Mouse (Mus musculus) MEL (cell line): ENCODE measurements around the gene Tbc1d9. TPM values are rescaled to one million over a fixed set of nuclear protein-coding genes. Genes with fewer than 3 reads are reported as not detected.

Source experiments
- DNase-seq: peaks from one replicate; pipeline ENCODE4 v3.0.0; 2011; ENCODE audit warnings: low read depth, low spot score
- H3K27ac ChIP-seq: 2 replicates; pipeline ENCODE4 v1.5.1; 2012; ENCODE audit warnings: low read depth, mild to moderate bottlenecking, control low read depth, low read length, moderate library complexity; ENCODE audit not compliant: control insufficient read depth
- H3K27me3 ChIP-seq, 2 experiments: fragments of 150-350 bp in 1 of 2; sonication (generic) in 1 of 2; 2 replicates each; pipeline ENCODE4 v1.6.1; 2012; ENCODE audit warnings: low read length in 2 of 2, mild to moderate bottlenecking in 2 of 2, improper control_type of control experiment in 1 of 2, moderate library complexity in 1 of 2; ENCODE audit not compliant: insufficient read depth in 2 of 2, control insufficient read depth in 1 of 2
- H3K36me3 ChIP-seq, 2 experiments: 2 replicates each; pipeline ENCODE4 v1.6.1; 2012 to 2014; ENCODE audit warnings: low read length in 2 of 2, improper control_type of control experiment in 1 of 2, inconsistent platforms in 1 of 2, mild to moderate bottlenecking in 1 of 2; ENCODE audit not compliant: insufficient read depth in 2 of 2, control insufficient read depth in 1 of 2
- H3K4me1 ChIP-seq, 2 experiments: fragments of 150-350 bp in 1 of 2; sonication (generic) in 1 of 2; 2 replicates each; pipeline ENCODE4 v1.6.1; 2012; ENCODE audit warnings: low read length in 2 of 2, improper control_type of control experiment in 1 of 2, mild to moderate bottlenecking in 1 of 2; ENCODE audit not compliant: insufficient read depth in 2 of 2, control insufficient read depth in 1 of 2
- H3K4me3 ChIP-seq, 2 experiments: fragments of 150-350 bp in 1 of 2; sonication (generic) in 1 of 2; 2 replicates each; pipeline ENCODE4 v1.5.1; 2012; ENCODE audit warnings: low read depth in 2 of 2, low read length in 2 of 2, mild to moderate bottlenecking in 2 of 2, moderate library complexity in 2 of 2, control low read depth in 1 of 2, improper control_type of control experiment in 1 of 2; ENCODE audit not compliant: control insufficient read depth in 1 of 2, insufficient read depth in 1 of 2
- H3K79me2 ChIP-seq: 2 replicates; pipeline ENCODE4 v1.6.1; 2012; ENCODE audit warnings: mild to moderate bottlenecking, low read length, moderate library complexity; ENCODE audit not compliant: control insufficient read depth, poor library complexity, insufficient read depth
- H3K9ac ChIP-seq: 2 replicates; pipeline ENCODE4 v1.6.1; 2012; ENCODE audit warnings: low read depth, mild to moderate bottlenecking, control low read depth, low read length, moderate library complexity; ENCODE audit not compliant: control insufficient read depth, poor library complexity, severe bottlenecking
- H3K9me3 ChIP-seq: fragments of 150-350 bp; sonication (generic); replicated peaks from 2 replicates; pipeline ENCODE4 v1.6.1; 2012; ENCODE audit warnings: mild to moderate bottlenecking, low read length, improper control_type of control experiment, moderate library complexity; ENCODE audit not compliant: insufficient read depth
- BHLHE40 ChIP-seq: IDR thresholded peaks from 2 replicates; pipeline ENCODE4 v1.6.1; 2012; ENCODE audit warnings: low read depth, mild to moderate bottlenecking, inconsistent platforms, low read length, improper control_type of control experiment, borderline replicate concordance
- CTCF ChIP-seq, 3 experiments: IDR thresholded peaks in 2 of 3; conservative IDR thresholded peaks in 1 of 3; 2 replicates each; pipeline ENCODE4 v1.5.1; 2011 to 2012; ENCODE audit warnings: low read length in 3 of 3, low read depth in 2 of 3, mild to moderate bottlenecking in 2 of 3, improper control_type of control experiment in 1 of 3, inconsistent platforms in 1 of 3, mixed read lengths in 1 of 3, moderate library complexity in 1 of 3; ENCODE audit not compliant: control insufficient read depth in 1 of 3, insufficient read depth in 1 of 3, poor library complexity in 1 of 3, severe bottlenecking in 1 of 3
- EP300 ChIP-seq, 2 experiments: IDR thresholded peaks; 2 replicates each; pipeline ENCODE4 v1.6.1; 2011; ENCODE audit warnings: improper control_type of control experiment in 2 of 2, low read length in 2 of 2, low read depth in 1 of 2, mild to moderate bottlenecking in 1 of 2
- GABPA ChIP-seq: IDR thresholded peaks from 2 replicates; pipeline ENCODE4 v1.6.1; 2012; ENCODE audit warnings: low read depth, mild to moderate bottlenecking, inconsistent platforms, low read length, improper control_type of control experiment, moderate library complexity
- GATA1 ChIP-seq: IDR thresholded peaks from 2 replicates; pipeline ENCODE4 v1.6.1; 2011; ENCODE audit warnings: low read depth, low read length, improper control_type of control experiment
- JUND ChIP-seq: IDR thresholded peaks from 2 replicates; pipeline ENCODE4 v1.6.1; 2011; ENCODE audit warnings: low read depth, mild to moderate bottlenecking, improper control_type of control experiment, low read length
- MAFK ChIP-seq: IDR thresholded peaks from 2 replicates; pipeline ENCODE4 v1.6.1; 2011; ENCODE audit warnings: low read depth, mild to moderate bottlenecking, low read length, improper control_type of control experiment, borderline replicate concordance
- MYC ChIP-seq: IDR thresholded peaks from 2 replicates; pipeline ENCODE4 v1.6.1; 2011; ENCODE audit warnings: low read depth, mild to moderate bottlenecking, low read length, improper control_type of control experiment, moderate library complexity
- NRF1 ChIP-seq: IDR thresholded peaks from 2 replicates; pipeline ENCODE4 v1.6.1; 2014; ENCODE audit warnings: low read depth, mild to moderate bottlenecking, inconsistent platforms, low read length, improper control_type of control experiment, moderate library complexity; ENCODE audit not compliant: poor library complexity, insufficient read depth, severe bottlenecking
- POLR2A ChIP-seq, 2 experiments: IDR thresholded peaks; 2 replicates each; pipeline ENCODE4 v1.6.1; 2011 to 2012; ENCODE audit warnings: low read length in 2 of 2, mild to moderate bottlenecking in 2 of 2, control low read depth in 1 of 2, improper control_type of control experiment in 1 of 2, low read depth in 1 of 2, moderate library complexity in 1 of 2; ENCODE audit not compliant: control insufficient read depth in 1 of 2, insufficient read depth in 1 of 2, poor library complexity in 1 of 2
- POLR2AphosphoS2 ChIP-seq: IDR thresholded peaks from 2 replicates; pipeline ENCODE4 v1.6.1; 2011; ENCODE audit warnings: low read length, improper control_type of control experiment
- POLR2AphosphoS5 ChIP-seq: IDR thresholded peaks from 2 replicates; pipeline ENCODE4 v1.6.1; 2012; ENCODE audit warnings: low read depth, borderline replicate concordance, mild to moderate bottlenecking, inconsistent platforms, low read length, moderate library complexity, mixed read lengths
- RAD21 ChIP-seq: IDR thresholded peaks from 2 replicates; pipeline ENCODE4 v1.6.1; 2011; ENCODE audit warnings: mild to moderate bottlenecking, low read depth, low read length, improper control_type of control experiment
- SIN3A ChIP-seq: IDR thresholded peaks from 2 replicates; pipeline ENCODE4 v1.6.1; 2012; ENCODE audit warnings: low read length, improper control_type of control experiment, inconsistent platforms
- SMC3 ChIP-seq: IDR thresholded peaks from 2 replicates; pipeline ENCODE4 v1.6.1; 2011; ENCODE audit warnings: low read depth, low read length, improper control_type of control experiment
- TBP ChIP-seq: IDR thresholded peaks from 2 replicates; pipeline ENCODE4 v1.8.0; 2011; ENCODE audit warnings: low read depth, low read length, improper control_type of control experiment
- TCF12 ChIP-seq: IDR thresholded peaks from 2 replicates; pipeline ENCODE4 v1.6.1; 2014; ENCODE audit warnings: low read depth, mild to moderate bottlenecking, inconsistent platforms, low read length, improper control_type of control experiment, moderate library complexity
- UBTF ChIP-seq: IDR thresholded peaks from 2 replicates; pipeline ENCODE4 v1.6.1; 2012; ENCODE audit warnings: low read depth, mild to moderate bottlenecking, inconsistent platforms, low read length, improper control_type of control experiment, moderate library complexity, borderline replicate concordance; ENCODE audit not compliant: insufficient read depth
- ZC3H11A ChIP-seq: IDR thresholded peaks from 2 replicates; pipeline ENCODE4 v1.6.1; 2012; ENCODE audit warnings: low read depth, mild to moderate bottlenecking, inconsistent platforms, low read length, improper control_type of control experiment
- ZMIZ1 ChIP-seq: IDR thresholded peaks from 2 replicates; pipeline ENCODE4 v1.6.1; 2012; ENCODE audit warnings: low read depth, mild to moderate bottlenecking, inconsistent platforms, low read length, improper control_type of control experiment, moderate library complexity
- ZNF384 ChIP-seq: IDR thresholded peaks from 2 replicates; pipeline ENCODE4 v1.6.1; 2012; ENCODE audit warnings: low read depth, mild to moderate bottlenecking, inconsistent platforms, low read length, improper control_type of control experiment
- polyA plus RNA-seq, 2 experiments: library from polyadenylated mRNA; stranded (reverse) in 1 of 2; unstranded in 1 of 2; fragments of >175 nt in 1 of 2; fragments of >200 nt in 1 of 2; gene quantifications; 2 replicates each; pipeline versions ENCODE4 v1.2.1 to v1.2.4; 2012; ENCODE audit warnings: low replicate concordance in 2 of 2, low read depth in 1 of 2; ENCODE audit not compliant: insufficient read length in 2 of 2, insufficient read depth in 1 of 2, missing spikeins in 1 of 2
- total RNA-seq: library from RNA; depleted of rRNA; stranded (reverse); fragments of 300-350 nt; gene quantifications from 2 replicates; pipeline ENCODE4 v1.2.3, GENCODE M21; 2012

The Tbc1d9 gene
- total and polyA plus RNA-seq, 3 experiments = not detected

GRCm38 (mm10) chr8:83169127-83169526 is 4.0 kb downstream of the Tbc1d9 start:
- no peak overlapping the region for H3K9ac ChIP-seq
- no peak for DNase-seq
- H3K4me3 ChIP-seq = no peak overlapping the region
- H3K36me3 ChIP-seq = no peaks in the 10 kb centered on the region
- no peaks in the 10 kb centered on the region for H3K79me2 ChIP-seq
- no peak for TF ChIP-seq ZC3H11A
- TF ChIP-seq TBP = no peak
- no peak for TF ChIP-seq JUND
- TF ChIP-seq MYC = no peak
- TF ChIP-seq GABPA = no peak
- TF ChIP-seq MAFK = no peak
- TF ChIP-seq GATA1 = no peak
- no peak for TF ChIP-seq EP300 (IDR thresholded peaks at IDR 0.05; ENCODE audit: low read depth in 1 of 2, low read length in 2 of 2)
- no peak for TF ChIP-seq ZNF384
- no peak for TF ChIP-seq BHLHE40
- no peak for TF ChIP-seq NRF1
- TF ChIP-seq UBTF = no peak
- no peak for TF ChIP-seq ZMIZ1
- no peak for TF ChIP-seq SMC3
- no peak for TF ChIP-seq POLR2AphosphoS5
- TF ChIP-seq CTCF (IDR thresholded peaks at IDR 0.05 in 2 of 3, conservative IDR thresholded peaks at IDR 0.05 in 1 of 3; ENCODE audit: control insufficient read depth in 1 of 3, insufficient read depth in 1 of 3, low read depth in 2 of 3, low read length in 3 of 3, poor library complexity in 1 of 3, severe bottlenecking in 1 of 3) = no peak
- no peak for TF ChIP-seq POLR2AphosphoS2
- TF ChIP-seq TCF12 = no peak
- no peak for TF ChIP-seq RAD21
- no peak overlapping the region for H3K27ac ChIP-seq
- no peaks in the 10 kb centered on the region for H3K4me1 ChIP-seq
- H3K9me3 ChIP-seq = no peaks in the 10 kb centered on the region
- no peaks in the 10 kb centered on the region for H3K27me3 ChIP-seq

- Histone ChIP-seq H3K4me3 (no peak overlapping the region), H3K9ac (no peak overlapping the region), H3K27ac (no peak overlapping the region), H3K4me1 (no peaks in the 10 kb centered on the region), H3K36me3 (no peaks in the 10 kb centered on the region), H3K9me3 (no peaks in the 10 kb centered on the region), H3K27me3 (no peaks in the 10 kb centered on the region), H3K79me2 (no peaks in the 10 kb centered on the region)
- TF ChIP-seq CTCF (IDR thresholded peaks at IDR 0.05 in 2 of 3, conservative IDR thresholded peaks at IDR 0.05 in 1 of 3; ENCODE audit: control insufficient read depth in 1 of 3, insufficient read depth in 1 of 3, low read depth in 2 of 3, low read length in 3 of 3, poor library complexity in 1 of 3, severe bottlenecking in 1 of 3) = peak; percentile 14 to 21 (median 15); a peak in 3 of 6 replicates
- TF ChIP-seq POLR2A (IDR thresholded peaks at IDR 0.05; ENCODE audit: control insufficient read depth in 1 of 2, insufficient read depth in 1 of 2, low read depth in 1 of 2, low read length in 2 of 2, poor library complexity in 1 of 2) = no peak
- no peak for TF ChIP-seq SIN3A
- no peak for TF ChIP-seq UBTF
- peak; percentile 7 for DNase-seq
Observed at GRCm38 (mm10) chr8:83169709-83170108, 4.6 kb downstream of the Tbc1d9 start.
